Mouse (Mus musculus): Measurements from ENCODE around the gene Gm20518.

DNA sequence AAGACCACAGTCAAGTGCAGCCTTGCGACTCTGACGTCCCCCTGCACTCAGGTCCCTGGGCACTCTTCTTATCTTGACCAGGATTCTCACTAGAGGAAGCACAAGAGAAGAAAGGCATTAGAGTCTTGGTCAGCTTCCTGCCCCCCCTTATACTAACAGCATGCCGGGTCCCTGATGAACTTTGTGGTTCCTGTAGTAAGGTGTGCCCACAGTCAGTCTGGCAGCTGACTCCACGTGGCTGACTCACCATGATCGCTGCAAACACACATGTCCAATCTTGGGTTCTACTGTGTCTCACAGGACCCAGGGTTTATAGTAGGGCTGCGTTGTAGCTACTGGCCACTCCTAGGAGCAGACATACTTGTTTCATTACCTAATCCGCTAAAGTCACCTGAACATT, 46.7 kb upstream of the Gm20518 start:
- TF ChIP-seq GATA1 (IDR thresholded peaks at IDR 0.05; ENCODE audit: borderline replicate concordance, low read length): no peak
- TF ChIP-seq FLI1 (IDR thresholded peaks at IDR 0.05; ENCODE audit: low read length): no peak

Measured in megakaryocyte, embryonic 14.5 days (primary cell).